14 mouse cellular contexts compared by ENCODE assay signal in genomic region chr11:107270564-107270963, GRCm38 (mm10).
"Had no signal": no experiment of that assay in that cellular context is flagged by ENCODE, and none has a peak within 500 bp of the region (broad histone marks: within the 10 kb centered on the region; RNA-seq: fewer than 3 reads in every experiment).

No protein-coding gene starts in this region.

- DNase-seq: kidney, adult 9 months; kidney, postnatal 14 days; layer of hippocampus, postnatal 36 days; lung, embryonic 14.5 days; lung, postnatal 14 days; midbrain, embryonic 14.5 days; thymus, adult 2 months; thymus, postnatal 14 days; thymus, postnatal 4 days had no signal

- H3K4me3 ChIP-seq: left cerebral cortex, adult 2 months had no signal

- H3K4me2 ChIP-seq: lung, embryonic 14.5 days; midbrain, embryonic 11.5 days had no signal

- H3K27ac ChIP-seq: left cerebral cortex, adult 2 months; liver, embryonic 14.5 days; stomach, postnatal 0 days had no signal

- H3K9ac ChIP-seq: liver, embryonic 14.5 days; lung, embryonic 14.5 days had no signal

- ATAC-seq: intestine, postnatal 0 days had no signal
